Mouse (Mus musculus) embryo, embryonic 10.5 days (tissue): Measurements from ENCODE around the gene H2-K1.
A peak's percentile ranks its signal among the peaks of the same experiment; 100 is the strongest.

ENCODE experiments used
- DNase-seq: peaks from one replicate; pipeline ENCODE4 v3.0.0-alpha.2; 2015; ENCODE audit warnings: low spot score

H2-K1 gene

GRCm38 (mm10) chr17:33982136-33982535 is 18.0 kb downstream of the H2-K1 start:
- peak; percentile 77 for DNase-seq

DNA sequence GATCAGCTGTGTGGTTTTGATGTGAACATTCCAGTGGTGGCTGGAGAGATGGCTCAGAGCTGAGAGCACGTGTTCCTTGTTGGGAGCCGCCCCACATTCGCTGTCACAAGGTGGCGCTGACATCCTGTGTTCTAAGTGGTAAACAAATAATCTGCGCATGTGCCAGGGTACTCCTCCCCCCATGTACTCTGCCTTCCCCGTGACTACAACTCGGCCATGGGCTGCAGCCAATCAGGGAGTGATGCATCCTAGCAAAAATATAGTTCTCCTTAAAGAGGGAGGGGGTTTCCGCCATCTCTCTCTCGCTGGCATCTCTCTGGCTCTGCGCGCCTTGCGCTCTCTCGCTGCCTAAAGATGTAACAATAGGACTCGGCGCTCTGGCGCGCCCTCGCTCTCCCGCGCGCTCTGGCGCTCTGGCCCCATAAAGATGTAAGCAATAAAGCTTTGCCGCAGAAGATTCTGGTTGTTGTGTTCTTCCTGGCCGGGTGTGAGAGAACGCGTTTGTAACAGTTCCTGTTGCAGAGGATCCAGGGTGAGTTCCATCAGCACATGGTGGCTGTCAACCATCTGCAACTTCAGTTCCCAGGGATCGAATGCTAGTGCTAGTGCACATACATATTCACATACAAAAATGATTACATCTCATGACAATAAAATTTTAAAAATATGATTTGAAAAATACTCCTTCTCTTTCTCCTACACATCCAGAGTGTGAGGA is 18.8 kb downstream of the H2-K1 start:
- DNase-seq = peak; percentile 97

DNA sequence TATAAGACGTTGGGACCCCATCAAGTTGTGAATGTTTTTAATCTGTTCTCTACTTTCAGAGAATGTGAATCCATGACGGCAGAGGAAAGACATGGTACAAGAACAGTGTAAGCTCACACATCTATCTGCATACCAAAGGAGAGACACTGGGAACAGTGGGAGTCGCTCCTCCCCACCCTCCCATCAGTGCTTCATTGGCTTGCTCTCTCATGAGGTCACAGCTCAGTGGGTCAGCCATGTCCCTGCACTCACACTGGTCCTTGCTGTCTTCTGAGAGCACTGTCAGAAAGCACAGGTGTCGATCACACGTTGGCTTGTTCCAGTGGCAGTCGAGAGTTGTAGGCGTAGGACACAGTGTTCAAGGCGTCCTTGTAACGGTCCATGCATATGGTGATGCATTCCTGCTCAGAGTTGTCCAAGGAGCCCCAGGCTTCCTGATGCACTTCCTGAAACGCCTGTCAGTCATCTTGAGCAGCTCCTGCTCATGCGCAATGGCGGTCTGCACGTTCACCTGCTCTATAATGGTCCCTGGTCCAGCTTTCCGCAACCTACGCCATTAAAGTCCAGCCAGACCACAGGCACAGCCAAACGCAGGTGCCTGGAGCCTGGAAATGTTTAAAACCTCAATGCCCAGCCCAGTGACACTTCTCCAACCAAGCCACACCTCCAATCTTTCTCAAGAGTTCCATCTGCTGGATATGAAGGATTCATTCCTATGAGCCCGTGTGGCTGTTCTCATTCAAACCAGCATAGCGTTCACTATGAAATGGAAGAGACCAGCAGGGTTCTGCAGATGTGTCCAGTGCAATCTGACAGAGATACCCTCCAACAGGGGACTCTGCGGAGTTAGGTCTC is 19.7 kb downstream of the H2-K1 start:
- no peak for DNase-seq

- no peak for DNase-seq
Observed at GRCm38 (mm10) chr17:33979512-33980050, 20.6 kb downstream of the H2-K1 start.

GRCm38 (mm10) chr17:33978631-33979031 is 21.5 kb downstream of the H2-K1 start:
- DNase-seq = peak; percentile 60

DNA sequence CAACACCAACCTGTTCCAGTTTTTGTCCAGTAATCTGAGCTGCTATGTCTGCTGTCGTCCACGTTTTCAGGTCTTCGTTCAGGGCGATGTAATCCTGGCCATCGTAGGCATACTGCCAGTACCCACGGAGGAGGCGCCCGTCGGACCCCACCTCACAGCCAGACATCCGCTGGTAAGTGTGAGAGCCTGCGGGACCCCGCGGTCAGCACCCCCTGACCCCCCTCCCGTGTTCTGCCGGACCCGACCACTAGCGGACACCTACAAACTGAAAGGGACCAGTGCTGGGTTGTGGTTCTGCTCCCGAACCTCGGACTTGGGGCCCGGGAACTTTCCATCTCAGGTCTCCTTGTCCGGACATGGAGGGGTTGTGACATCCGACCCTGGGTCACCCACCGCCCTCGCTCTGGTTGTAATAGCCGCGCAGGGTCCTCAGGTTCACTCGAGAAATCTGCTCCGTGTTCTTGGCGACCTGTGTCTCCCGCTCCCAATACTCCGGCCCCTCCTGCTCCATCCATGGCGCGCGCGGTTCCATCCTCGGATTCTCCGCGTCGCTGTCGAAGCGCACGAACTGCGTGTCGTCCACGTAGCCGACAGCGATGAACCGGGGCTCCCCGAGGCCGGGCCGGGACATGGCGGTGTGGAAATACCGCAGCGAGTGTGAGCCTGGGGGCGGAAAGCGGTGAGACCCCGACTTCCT is 22.1 kb downstream of the H2-K1 start:
- no peak for DNase-seq

DNA sequence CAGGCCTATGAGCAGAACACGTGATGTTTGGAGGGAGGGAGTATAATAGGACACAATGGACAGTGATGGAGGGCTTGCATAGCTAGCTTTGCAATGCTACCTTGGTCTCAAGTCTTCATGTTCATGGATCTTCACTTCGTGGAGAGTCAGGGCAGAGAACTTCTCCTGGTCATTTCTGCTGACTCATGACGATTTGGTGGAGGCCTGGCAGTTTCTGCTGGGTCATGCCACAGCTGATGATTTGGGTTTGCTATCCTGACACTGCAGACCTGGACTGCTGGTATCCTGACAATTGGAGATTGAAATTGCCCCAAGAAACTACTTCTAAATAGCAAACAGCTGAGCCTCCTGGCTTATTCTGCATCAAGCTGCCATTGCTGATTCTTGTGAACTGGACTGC is 26.6 kb downstream of the H2-K1 start:
- DNase-seq = no peak

- DNase-seq = peak; percentile 71
Observed at GRCm38 (mm10) chr17:33972691-33973090, 27.5 kb downstream of the H2-K1 start.

GRCm38 (mm10) chr17:33969394-33969793 is 30.8 kb downstream of the H2-K1 start:
- no peak for DNase-seq

GRCm38 (mm10) chr17:33968927-33969326 is 31.2 kb downstream of the H2-K1 start:
- DNase-seq = peak; percentile 64

DNA sequence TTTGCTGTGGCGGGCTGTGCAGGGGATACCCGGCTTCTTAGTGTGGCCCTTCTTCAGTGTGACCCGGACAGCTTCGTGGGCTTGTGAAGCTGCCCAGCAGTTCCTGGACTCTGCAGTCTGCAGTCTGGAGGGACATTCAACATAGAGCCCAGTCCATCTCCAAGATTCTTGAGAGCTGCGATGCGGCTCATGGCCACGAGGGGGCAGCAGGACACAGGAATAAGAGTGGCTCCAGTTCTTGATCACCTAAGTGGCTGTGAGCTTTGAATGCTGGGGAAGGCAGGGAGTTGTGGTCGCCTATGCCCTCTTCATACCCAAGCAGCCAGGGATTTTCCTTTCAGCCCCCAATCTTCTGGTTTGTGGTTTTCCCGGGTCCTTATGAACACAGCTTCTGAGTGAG is 31.7 kb downstream of the H2-K1 start:
- DNase-seq = peak; percentile 92

- DNase-seq = no peak
Observed at GRCm38 (mm10) chr17:33965846-33966550, 34.1 kb downstream of the H2-K1 start.

GRCm38 (mm10) chr17:33965082-33965845 is 34.9 kb downstream of the H2-K1 start:
- no peak for DNase-seq

DNA sequence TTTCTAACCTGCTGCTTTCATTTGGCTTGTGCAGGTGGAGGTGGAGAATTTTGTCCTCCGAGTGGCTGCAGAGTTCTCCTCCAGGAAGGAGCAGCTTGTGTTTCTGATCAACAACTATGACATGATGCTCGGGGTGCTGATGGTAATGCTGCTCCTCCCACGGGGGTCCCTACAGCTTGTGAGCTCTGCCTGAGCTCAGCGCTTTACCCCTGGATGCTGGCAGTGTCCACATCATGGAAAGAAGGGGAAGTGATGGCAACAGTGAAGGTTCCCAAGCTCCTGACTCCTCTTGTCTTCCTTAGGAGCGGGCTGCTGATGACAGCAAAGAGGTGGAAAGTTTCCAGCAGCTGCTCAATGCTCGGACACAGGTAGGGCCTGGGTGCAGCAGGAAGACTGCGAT is 37.3 kb downstream of the H2-K1 start:
- no peak for DNase-seq

- DNase-seq = no peak
Observed at GRCm38 (mm10) chr17:33959948-33960347, 40.2 kb downstream of the H2-K1 start.

DNA sequence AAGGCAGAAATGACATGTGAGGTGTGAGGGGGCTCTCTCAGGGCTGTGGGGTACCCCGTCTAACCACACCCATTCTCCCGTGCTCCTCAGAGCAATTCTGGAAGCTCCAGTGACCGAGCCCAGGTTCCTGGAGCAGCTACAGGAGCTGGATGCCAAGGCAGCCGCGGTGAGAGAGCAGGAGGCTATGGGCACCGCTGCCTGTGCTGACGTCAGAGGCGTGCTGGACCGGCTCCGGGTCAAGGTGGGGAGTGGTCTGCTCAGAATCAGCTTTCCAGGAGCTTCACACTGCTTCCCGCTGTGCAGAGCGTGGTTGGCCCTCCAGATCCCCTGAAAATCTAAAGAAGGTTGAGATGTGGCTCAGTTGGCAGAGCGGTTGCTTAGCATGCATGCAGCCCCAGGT is 41.0 kb downstream of the H2-K1 start:
- no peak for DNase-seq

DNA sequence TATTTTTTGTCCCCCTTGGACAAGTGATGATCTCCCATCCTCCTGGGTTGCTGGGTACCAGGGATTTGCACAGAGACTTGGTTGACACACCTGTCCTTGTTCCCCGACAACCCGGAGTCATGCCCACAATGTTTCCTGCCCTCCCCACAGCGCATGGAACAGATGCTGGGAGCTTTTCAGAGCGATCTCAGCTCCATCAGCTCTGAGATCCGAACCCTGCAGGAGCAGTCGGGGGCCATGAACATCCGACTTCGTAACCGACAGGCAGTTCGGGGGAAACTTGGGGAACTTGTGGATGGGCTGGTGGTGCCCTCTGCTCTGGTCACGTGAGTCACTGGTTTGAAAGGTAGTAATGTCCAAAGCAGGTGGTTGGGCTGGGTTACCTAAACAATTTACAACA is 41.7 kb downstream of the H2-K1 start:
- DNase-seq = no peak

- DNase-seq = no peak
Observed at GRCm38 (mm10) chr17:33957493-33957892, 42.7 kb downstream of the H2-K1 start.

- DNase-seq = no peak
Observed at GRCm38 (mm10) chr17:33956336-33956735, 43.8 kb downstream of the H2-K1 start.

- peak; percentile 99 for DNase-seq
Observed at GRCm38 (mm10) chr17:33955555-33956214, 44.5 kb downstream of the H2-K1 start, which contains the start of the genes Vps52 and Rps18. Gene Vps52, plus strand, starts transcription at chr17:33955812. Gene Rps18, minus strand, starts transcription at chr17:33956001.
